Mouse (Mus musculus): ENCODE results near the gene Ncoa4. TPM values are rescaled to one million over a fixed set of nuclear protein-coding genes. Genes with fewer than 3 reads are reported as not detected.

The Ncoa4 gene
- total and polyA plus RNA-seq, 3 experiments: 54.5 to 64.6 (median 57.9) TPM

GRCm38 (mm10) chr14:32161090-32161885 is 1.6 kb downstream of the Ncoa4 start:
- TF ChIP-seq MYB (IDR thresholded peaks at IDR 0.05; ENCODE audit: low read depth, low read length) (no peak), BHLHE40 (IDR thresholded peaks at IDR 0.05; ENCODE audit: borderline replicate concordance, low read depth, low read length) (no peak), MAFK (IDR thresholded peaks at IDR 0.05; ENCODE audit: borderline replicate concordance, low read depth, low read length) (no peak), RCOR1 (IDR thresholded peaks at IDR 0.05; ENCODE audit: low read depth, low read length) (no peak), MEF2A (IDR thresholded peaks at IDR 0.05; ENCODE audit: extremely low read depth, insufficient replicate concordance, low read depth, low read length, poor library complexity, severe bottlenecking) (no peak), CHD1 (IDR thresholded peaks at IDR 0.05; ENCODE audit: low read depth, low read length) (no peak), USF2 (IDR thresholded peaks at IDR 0.05; ENCODE audit: borderline replicate concordance in 1 of 2, insufficient read depth in 1 of 2, low read depth in 1 of 2, low read length in 2 of 2) (no peak), EP300 (IDR thresholded peaks at IDR 0.05; ENCODE audit: low read depth in 1 of 2, low read length in 2 of 2) (0 out of 4 replicates have a peak, but pooled peaks of 1 of the 2 experiments have one; percentile 33), TBP (IDR thresholded peaks at IDR 0.05; ENCODE audit: low read depth, low read length) (no peak), JUND (IDR thresholded peaks at IDR 0.05; ENCODE audit: low read depth, low read length) (no peak), CTCF (IDR thresholded peaks at IDR 0.05 in 2 of 3, conservative IDR thresholded peaks at IDR 0.05 in 1 of 3; ENCODE audit: control insufficient read depth in 1 of 3, insufficient read depth in 1 of 3, low read depth in 2 of 3, low read length in 3 of 3, poor library complexity in 1 of 3, severe bottlenecking in 1 of 3) (no peak), MYC (IDR thresholded peaks at IDR 0.05; ENCODE audit: low read depth, low read length) (no peak), ZC3H11A (IDR thresholded peaks at IDR 0.05; ENCODE audit: low read depth, low read length) (no peak), MAZ (IDR thresholded peaks at IDR 0.05; ENCODE audit: low read depth, low read length) (no peak), POLR2AphosphoS5 (IDR thresholded peaks at IDR 0.05; ENCODE audit: borderline replicate concordance, low read depth, low read length) (no peak), TCF12 (IDR thresholded peaks at IDR 0.05; ENCODE audit: low read depth, low read length) (no peak), CHD2 (IDR thresholded peaks at IDR 0.05; ENCODE audit: low read length) (no peak), POLR2AphosphoS2 (IDR thresholded peaks at IDR 0.05; ENCODE audit: low read length) (no peak), SIN3A (IDR thresholded peaks at IDR 0.05; ENCODE audit: low read length) (peak; percentile 26), ZKSCAN1 (IDR thresholded peaks at IDR 0.05; ENCODE audit: low read depth, low read length) (no peak), ZMIZ1 (IDR thresholded peaks at IDR 0.05; ENCODE audit: low read depth, low read length) (no peak), UBTF (IDR thresholded peaks at IDR 0.05; ENCODE audit: borderline replicate concordance, insufficient read depth, low read depth, low read length) (no peak), SMC3 (IDR thresholded peaks at IDR 0.05; ENCODE audit: low read depth, low read length) (no peak), E2F4 (IDR thresholded peaks at IDR 0.05; ENCODE audit: borderline replicate concordance, low read depth, low read length) (no peak), RAD21 (IDR thresholded peaks at IDR 0.05; ENCODE audit: low read depth, low read length) (no peak), POLR2A (IDR thresholded peaks at IDR 0.05; ENCODE audit: control insufficient read depth in 1 of 2, insufficient read depth in 1 of 2, low read depth in 1 of 2, low read length in 2 of 2, poor library complexity in 1 of 2) (no peak), MAX (IDR thresholded peaks at IDR 0.05; ENCODE audit: low read length) (no peak), ETS1 (IDR thresholded peaks at IDR 0.05; ENCODE audit: low read depth, low read length) (no peak), NELFE (IDR thresholded peaks at IDR 0.05; ENCODE audit: low read depth, low read length) (no peak), ZNF384 (IDR thresholded peaks at IDR 0.05; ENCODE audit: low read depth, low read length) (peak; percentile 64), USF1 (IDR thresholded peaks at IDR 0.05; ENCODE audit: low read depth, low read length) (no peak), TAL1 (IDR thresholded peaks at IDR 0.05; ENCODE audit: low read length) (peak; percentile 57), GATA1 (IDR thresholded peaks at IDR 0.05; ENCODE audit: low read depth, low read length) (no peak), HCFC1 (IDR thresholded peaks at IDR 0.05; ENCODE audit: low read depth, low read length) (no peak)
- peak; percentile 56 for DNase-seq (ENCODE audit: low read depth, low spot score)
- Histone ChIP-seq H3K4me1 (ENCODE audit: control insufficient read depth in 1 of 2, insufficient read depth in 2 of 2, low read length in 2 of 2) (peaks cover 9 to 21% of the 10 kb centered on the region in 2 experiments), H3K27ac (ENCODE audit: control insufficient read depth, low read depth, low read length) (no peak overlapping the region), H3K36me3 (ENCODE audit: control insufficient read depth in 1 of 2, insufficient read depth in 2 of 2, low read length in 2 of 2) (peaks cover 0 to 44% of the 10 kb centered on the region in 2 experiments; a peak in 2 of 4 replicates), H3K27me3 (ENCODE audit: control insufficient read depth in 1 of 2, insufficient read depth in 2 of 2, low read length in 2 of 2) (no peaks in the 10 kb centered on the region), H3K9ac (ENCODE audit: control insufficient read depth, low read depth, low read length, poor library complexity, severe bottlenecking) (peak overlapping the region; percentile 84), H3K9me3 (replicated peaks; ENCODE audit: insufficient read depth, low read length) (no peaks in the 10 kb centered on the region), H3K79me2 (ENCODE audit: control insufficient read depth, insufficient read depth, low read length, poor library complexity) (peaks cover 49% of the 10 kb centered on the region), H3K4me3 (ENCODE audit: control insufficient read depth in 1 of 2, insufficient read depth in 1 of 2, low read depth in 2 of 2, low read length in 2 of 2) (peak overlapping the region; percentile 69 to 93)

Data from MEL (cell line).